Mouse (Mus musculus): ENCODE data around the gene Atp5d. TPM values are rescaled to one million over a fixed set of nuclear protein-coding genes. Genes with fewer than 3 reads are reported as not detected.

Atp5d gene
- polyA plus RNA-seq, 1 experiment from 2014 or later = 553 TPM

DNA sequence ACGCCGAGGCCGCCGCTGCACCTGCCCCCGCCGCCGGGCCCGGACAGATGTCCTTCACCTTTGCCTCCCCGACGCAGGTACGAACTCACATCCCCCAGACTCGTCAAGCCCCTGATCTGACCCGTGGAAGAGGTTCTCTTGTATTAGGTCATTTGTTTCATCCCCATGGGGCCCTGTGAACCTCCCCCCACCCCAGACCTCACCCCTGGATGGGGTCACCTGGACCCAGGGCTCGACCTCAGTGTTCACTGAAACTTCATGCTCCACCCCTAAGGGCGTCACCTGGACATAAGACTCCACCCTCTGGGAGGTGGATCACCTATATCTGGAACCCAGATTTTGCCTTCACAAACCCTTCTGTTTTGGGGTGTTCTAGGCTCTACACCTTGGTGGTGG lies 4.1 kb downstream of the Atp5d start:
- H3K9ac ChIP-seq (replicated peaks) = peak overlapping the region; percentile 96
- H3K27ac ChIP-seq (replicated peaks) = peak overlapping the region; percentile 91
- no peak; the same call in 1 of the 2 replicates for ATAC-seq (ENCODE audit: low FRiP score)

GRCm38 (mm10) chr10:80143664-80144063 lies 5.2 kb downstream of the Atp5d start:
- H3K9me3 ChIP-seq (replicated peaks) = no peaks in the 10 kb centered on the region
- WGBS = 95% methylated on average over 7 of the region's 7 CpGs
- ATAC-seq (ENCODE audit: low FRiP score) = no peak
- H3K4me3 ChIP-seq (replicated peaks) = no peak overlapping the region
- H3K4me2 ChIP-seq = no peak overlapping the region; the same call in 1 of the 2 replicates
- H3K4me1 ChIP-seq = peaks cover 77% of the 10 kb centered on the region
- H3K36me3 ChIP-seq = peaks cover 25% of the 10 kb centered on the region
- no peak overlapping the region for H3K9ac ChIP-seq (replicated peaks)
- no peaks in the 10 kb centered on the region for H3K27me3 ChIP-seq (replicated peaks)
- H3K27ac ChIP-seq (replicated peaks) = no peak overlapping the region

More for the DNA sequence above, 4.1 kb downstream of the Atp5d start:
- H3K27me3 ChIP-seq (replicated peaks) = no peaks in the 10 kb centered on the region
- peak overlapping the region; percentile 79 for H3K4me2 ChIP-seq
- H3K4me1 ChIP-seq = peaks cover 79% of the 10 kb centered on the region
- H3K36me3 ChIP-seq = peaks cover 25% of the 10 kb centered on the region
- no peaks in the 10 kb centered on the region for H3K9me3 ChIP-seq (replicated peaks)
- 0% methylated on average over 15 of the region's 15 CpGs for WGBS
- H3K4me3 ChIP-seq (replicated peaks) = peak overlapping the region; percentile 74

GRCm38 (mm10) chr10:80144159-80144558 lies 5.7 kb downstream of the Atp5d start:
- no peak overlapping the region for H3K4me3 ChIP-seq (replicated peaks)
- H3K4me1 ChIP-seq = peaks cover 77% of the 10 kb centered on the region
- no peak for ATAC-seq (ENCODE audit: low FRiP score)
- no peak overlapping the region for H3K4me2 ChIP-seq
- H3K9ac ChIP-seq (replicated peaks) = no peak overlapping the region
- no peak overlapping the region for H3K27ac ChIP-seq (replicated peaks)
- H3K27me3 ChIP-seq (replicated peaks) = no peaks in the 10 kb centered on the region
- peaks cover 25% of the 10 kb centered on the region for H3K36me3 ChIP-seq
- 92% methylated on average over 12 of the region's 12 CpGs for whole genome bisulfite sequencing
- no peaks in the 10 kb centered on the region for H3K9me3 ChIP-seq (replicated peaks)

DNA sequence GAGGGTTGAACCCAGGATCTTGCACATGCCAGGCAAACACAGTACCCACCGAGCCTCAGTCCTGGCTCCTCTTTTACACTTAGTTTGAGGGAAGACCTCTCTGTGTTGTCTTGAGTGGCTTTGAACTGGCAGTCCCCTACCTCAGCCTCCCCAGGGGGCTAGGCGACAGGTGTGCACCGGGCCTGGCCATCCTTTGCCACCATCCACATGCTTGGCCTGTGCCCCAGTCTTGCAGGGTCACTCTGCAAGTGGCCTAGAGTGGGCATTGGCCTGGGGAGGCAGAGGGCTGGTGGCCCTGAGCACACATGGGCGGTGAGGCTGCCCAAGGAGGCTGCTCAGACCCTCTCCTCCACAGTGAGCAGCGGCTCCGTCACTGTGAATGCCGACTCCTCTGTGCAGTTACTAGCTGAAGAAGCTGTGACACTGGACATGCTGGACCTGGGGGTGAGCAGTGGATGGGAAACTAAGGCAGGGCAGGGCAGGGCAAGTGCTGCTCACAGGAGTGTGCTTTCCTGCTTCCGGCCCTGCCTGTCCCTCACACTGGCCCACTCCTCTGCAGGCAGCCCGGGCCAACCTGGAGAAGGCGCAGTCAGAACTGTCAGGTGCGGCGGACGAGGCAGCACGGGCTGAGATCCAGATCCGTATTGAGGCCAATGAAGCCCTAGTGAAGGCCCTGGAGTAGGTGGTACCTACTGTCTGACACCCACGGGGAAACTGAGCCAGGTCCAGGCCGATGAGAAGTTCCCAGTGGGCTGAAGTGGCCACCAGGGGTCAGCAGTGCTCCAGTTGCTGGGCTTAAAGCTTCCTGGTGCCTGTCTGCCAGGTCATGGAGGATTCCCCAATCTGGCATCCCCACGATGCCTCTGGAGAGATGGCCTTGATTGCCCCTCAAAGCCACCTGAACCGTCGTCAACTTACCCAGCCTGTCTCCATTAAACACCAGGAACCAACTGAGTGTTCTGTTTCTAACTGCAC lies 6.7 kb downstream of the Atp5d start:
- H3K36me3 ChIP-seq = peaks cover 25% of the 10 kb centered on the region
- no peaks in the 10 kb centered on the region for H3K27me3 ChIP-seq (replicated peaks)
- peak overlapping the region; percentile 11; the same call in 1 of the 2 replicates for H3K9ac ChIP-seq (replicated peaks)
- H3K4me1 ChIP-seq = peaks cover 69% of the 10 kb centered on the region
- WGBS = 69% methylated on average over 20 of the region's 20 CpGs
- 0 out of 2 replicates have a peak overlapping the region, but pooled peaks have one; percentile 4 for H3K4me2 ChIP-seq
- no peak overlapping the region for H3K4me3 ChIP-seq (replicated peaks)
- no peaks in the 10 kb centered on the region for H3K9me3 ChIP-seq (replicated peaks)
- no peak for ATAC-seq (ENCODE audit: low FRiP score)
- H3K27ac ChIP-seq (replicated peaks) = no peak overlapping the region

- H3K4me1 ChIP-seq = peaks cover 65% of the 10 kb centered on the region
- H3K27me3 ChIP-seq (replicated peaks) = no peaks in the 10 kb centered on the region
- WGBS = 77% methylated on average over 6 of the region's 6 CpGs
- peak overlapping the region; percentile 11; the same call in 1 of the 2 replicates for H3K9ac ChIP-seq (replicated peaks)
- H3K36me3 ChIP-seq = peaks cover 25% of the 10 kb centered on the region
- no peaks in the 10 kb centered on the region for H3K9me3 ChIP-seq (replicated peaks)
- H3K27ac ChIP-seq (replicated peaks) = no peak overlapping the region
- no peak for ATAC-seq (ENCODE audit: low FRiP score)
- 0 out of 2 replicates have a peak overlapping the region, but pooled peaks have one; percentile 4 for H3K4me2 ChIP-seq
- no peak overlapping the region for H3K4me3 ChIP-seq (replicated peaks)
Measured at GRCm38 (mm10) chr10:80145896-80146295, 7.5 kb downstream of the Atp5d start.

DNA sequence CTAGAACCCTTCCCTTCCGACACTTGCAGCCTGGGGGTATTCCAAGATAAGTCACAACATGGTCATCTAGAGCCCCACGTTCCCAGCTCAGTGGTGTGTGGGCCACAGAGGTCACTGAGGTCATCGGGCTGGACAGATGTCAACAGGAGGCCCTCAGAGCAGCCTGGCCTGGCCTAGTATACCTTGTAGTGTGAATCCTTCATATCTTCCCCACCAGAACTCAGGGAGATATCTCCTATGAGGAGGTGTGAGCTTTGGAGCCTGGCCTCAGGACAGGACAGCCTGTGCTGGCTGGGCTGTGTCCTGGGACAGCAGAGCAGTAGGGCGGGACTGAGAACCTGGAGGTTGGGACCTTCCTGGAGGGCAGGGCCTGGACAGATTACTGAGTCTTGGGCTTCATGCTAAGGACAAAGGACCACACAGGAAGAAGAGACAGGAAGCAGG lies 8.2 kb downstream of the Atp5d start:
- 82% methylated on average over 4 of the region's 4 CpGs for WGBS
- Histone ChIP-seq H3K27me3 (replicated peaks) (no peaks in the 10 kb centered on the region), H3K36me3 (peaks cover 25% of the 10 kb centered on the region), H3K4me1 (peaks cover 60% of the 10 kb centered on the region), H3K4me3 (replicated peaks) (no peak overlapping the region), H3K4me2 (no peak overlapping the region), H3K9ac (replicated peaks) (peak overlapping the region; percentile 15; the same call in 1 of the 2 replicates), H3K9me3 (replicated peaks) (no peaks in the 10 kb centered on the region), H3K27ac (replicated peaks) (peak overlapping the region; percentile 100; the same call in 1 of the 2 replicates)
- no peak for ATAC-seq (ENCODE audit: low FRiP score)

DNA sequence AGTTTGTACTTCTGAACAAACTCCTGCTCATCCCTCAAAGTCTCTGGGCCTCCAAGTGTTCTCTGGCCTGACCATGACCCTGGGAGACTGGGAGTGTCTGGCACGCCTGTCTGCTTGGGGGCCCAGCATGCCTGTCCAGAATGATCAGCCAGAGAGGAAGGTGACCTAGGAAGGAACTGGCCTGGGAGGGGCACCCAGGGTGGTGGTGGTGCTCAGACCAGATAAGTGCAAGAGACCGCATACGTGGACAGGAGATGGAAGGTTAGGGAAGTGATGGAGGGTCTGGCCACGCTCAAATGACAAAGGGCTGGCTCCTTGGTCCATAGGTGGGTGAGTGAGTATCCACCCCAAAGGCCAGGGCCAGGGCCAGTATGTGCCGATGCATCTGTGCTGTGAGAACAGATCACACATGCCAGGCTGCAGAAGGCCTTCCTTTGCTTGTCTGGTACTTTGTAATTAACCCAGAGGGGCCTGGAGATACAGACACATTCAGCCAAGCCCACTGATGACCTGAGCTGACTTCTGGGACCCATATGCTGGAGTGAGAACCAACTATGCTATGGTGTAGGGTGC lies 8.8 kb downstream of the Atp5d start:
- Histone ChIP-seq H3K9me3 (replicated peaks) (no peaks in the 10 kb centered on the region), H3K27ac (replicated peaks) (peak overlapping the region; percentile 100), H3K4me3 (replicated peaks) (peak overlapping the region; percentile 93), H3K4me2 (peak overlapping the region; percentile 94), H3K4me1 (peaks cover 63% of the 10 kb centered on the region), H3K9ac (replicated peaks) (peak overlapping the region; percentile 96), H3K36me3 (peaks cover 29% of the 10 kb centered on the region), H3K27me3 (replicated peaks) (no peaks in the 10 kb centered on the region)
- ATAC-seq (ENCODE audit: low FRiP score) = no peak
- WGBS = 70% methylated on average over 5 of the region's 5 CpGs

DNA sequence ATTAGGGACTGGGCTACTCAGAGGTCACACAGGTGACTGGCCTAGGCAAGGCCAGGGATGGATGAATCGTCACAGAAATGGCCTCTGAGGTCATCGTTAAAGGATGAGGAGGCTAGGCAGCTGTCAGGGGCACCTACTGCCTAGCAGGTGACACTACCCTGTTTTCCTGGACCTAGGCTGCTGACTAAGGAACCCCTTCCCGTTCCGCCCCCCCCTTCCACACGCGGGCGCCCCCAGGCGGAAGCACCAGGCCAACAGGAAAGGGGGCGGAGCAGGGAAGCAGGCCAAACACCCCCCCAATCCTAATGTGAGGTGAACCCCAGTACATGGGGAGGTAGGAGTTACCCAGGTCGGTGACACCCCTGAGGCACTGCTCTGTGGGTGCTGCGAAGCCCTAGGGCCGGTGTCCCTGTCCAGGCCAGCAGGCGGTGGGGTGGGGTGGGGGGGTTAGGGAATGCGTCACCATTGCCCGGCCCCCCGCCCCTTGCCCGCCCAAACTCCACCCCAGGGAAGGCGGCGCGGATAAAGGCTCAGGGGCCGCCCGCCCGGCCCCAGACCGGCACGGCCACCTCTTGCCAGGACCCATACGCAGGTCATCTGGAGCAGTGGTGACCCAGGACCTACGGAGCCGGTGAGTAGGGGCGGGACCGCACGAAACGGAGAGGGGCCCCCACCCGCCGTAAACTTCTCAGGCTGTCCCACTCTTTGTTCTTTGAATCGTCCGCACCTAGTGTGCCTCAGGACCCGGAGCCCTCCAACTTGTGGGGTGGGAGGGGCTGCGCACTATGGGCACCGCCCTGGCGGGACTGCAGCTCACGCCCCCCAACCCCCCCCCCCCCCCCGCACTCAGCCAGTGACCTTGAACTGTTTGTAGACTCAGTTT lies 9.5 kb downstream of the Atp5d start, which contains the start of gene Midn:
Midn (plus strand) TSS at position 554 of the 883 bp plus-strand sequence.
- peaks cover 33% of the 10 kb centered on the region for H3K36me3 ChIP-seq
- H3K27ac ChIP-seq (replicated peaks) = peak within 1 kb of the TSS; percentile 100
- peak within 1 kb of the TSS; percentile 96 for H3K9ac ChIP-seq (replicated peaks)
- peaks cover 66% of the 10 kb centered on the region for H3K4me1 ChIP-seq
- under 1% methylated on average over 40 of the region's 42 CpGs for WGBS
- peak within 1 kb of the TSS; percentile 93 for H3K4me3 ChIP-seq (replicated peaks)
- no peaks in the 10 kb centered on the region for H3K27me3 ChIP-seq (replicated peaks)
- ATAC-seq (ENCODE audit: low FRiP score) = peak; percentile 15
- peak within 1 kb of the TSS; percentile 94 for H3K4me2 ChIP-seq
- no peaks in the 10 kb centered on the region for H3K9me3 ChIP-seq (replicated peaks)

GRCm38 (mm10) chr10:80148610-80149290 lies 10.3 kb downstream of the Atp5d start:
- under 1% methylated on average over 55 of the region's 57 CpGs for WGBS
- no peaks in the 10 kb centered on the region for H3K27me3 ChIP-seq (replicated peaks)
- ATAC-seq (ENCODE audit: low FRiP score) = peak; percentile 61
- H3K4me1 ChIP-seq = peaks cover 66% of the 10 kb centered on the region
- peak overlapping the region; percentile 96 for H3K9ac ChIP-seq (replicated peaks)
- peak overlapping the region; percentile 100 for H3K27ac ChIP-seq (replicated peaks)
- H3K36me3 ChIP-seq = peaks cover 41% of the 10 kb centered on the region
- peak overlapping the region; percentile 93 for H3K4me3 ChIP-seq (replicated peaks)
- H3K9me3 ChIP-seq (replicated peaks) = no peaks in the 10 kb centered on the region
- peak overlapping the region; percentile 94 for H3K4me2 ChIP-seq

DNA sequence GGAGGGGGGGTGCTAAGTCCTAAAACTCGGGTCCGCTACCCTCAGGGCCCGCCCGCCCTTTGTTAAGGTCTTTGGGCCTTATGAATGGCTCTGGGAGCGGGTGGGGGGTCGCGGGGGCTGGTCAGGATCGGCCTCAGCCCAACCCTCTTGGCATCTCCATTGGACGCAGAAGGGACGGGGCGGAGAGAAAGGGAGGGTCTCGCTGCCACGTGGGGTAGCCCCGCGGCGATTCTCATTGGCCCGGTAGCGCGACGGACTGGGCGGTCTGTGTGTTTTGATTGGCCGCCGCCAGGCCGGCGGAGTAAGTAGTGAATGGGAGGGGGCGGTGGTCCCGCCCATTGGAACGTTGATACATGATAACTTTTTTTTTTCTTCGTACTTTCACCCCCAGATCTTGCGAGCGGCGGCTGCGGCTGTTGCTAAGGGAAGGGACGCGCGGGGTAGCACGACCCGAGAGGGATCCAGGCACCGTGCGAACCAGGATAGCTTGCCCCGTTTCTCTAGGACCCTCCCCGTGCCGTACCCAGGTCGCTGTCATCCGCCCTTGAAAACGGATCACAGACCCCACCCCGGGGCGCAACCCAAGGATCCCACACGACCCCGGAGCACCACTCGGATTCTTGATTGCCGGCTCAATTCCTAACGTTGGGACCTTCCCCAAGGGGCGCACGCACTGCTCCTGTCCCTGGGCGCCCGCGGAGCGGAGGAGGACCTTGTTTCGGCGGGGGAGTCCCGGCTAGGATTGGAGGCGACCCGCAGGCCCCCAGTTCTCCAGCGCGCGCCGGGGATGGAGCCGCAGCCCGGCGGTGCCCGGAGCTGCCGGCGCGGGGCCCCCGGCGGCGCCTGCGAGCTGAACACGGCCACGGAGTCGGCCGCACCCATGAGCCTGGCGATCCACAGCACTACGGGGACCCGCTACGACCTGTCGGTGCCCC lies 11.1 kb downstream of the Atp5d start:
- H3K9ac ChIP-seq (replicated peaks) = peak overlapping the region; percentile 97
- H3K4me1 ChIP-seq = peaks cover 66% of the 10 kb centered on the region
- no peaks in the 10 kb centered on the region for H3K27me3 ChIP-seq (replicated peaks)
- WGBS = under 1% methylated on average over 83 of the region's 88 CpGs
- H3K9me3 ChIP-seq (replicated peaks) = no peaks in the 10 kb centered on the region
- peak overlapping the region; percentile 94 for H3K4me2 ChIP-seq
- H3K4me3 ChIP-seq (replicated peaks) = peak overlapping the region; percentile 93
- ATAC-seq (ENCODE audit: low FRiP score) = peak; percentile 89
- peaks cover 42% of the 10 kb centered on the region for H3K36me3 ChIP-seq
- peak overlapping the region; percentile 100 for H3K27ac ChIP-seq (replicated peaks)
